Mouse (Mus musculus) adrenal gland, adult 2 months (tissue): ENCODE measurements at regions not wholly inside any gene's neighbourhood (a gene's known extent, or its start where the extent isn't known, plus 50 kb on each side); places are given as distances from the start of the nearest gene placed in this dataset.

Experiments
- DNase-seq: peaks from one replicate; pipeline ENCODE4 v3.0.0; 2021

GRCm38 (mm10) chr16:65250426-65250825, 144.8 kb upstream of the Htr1f start:
- DNase-seq = no peak

- no peak for DNase-seq
Observed at GRCm38 (mm10) chr16:65247475-65247874, 141.8 kb upstream of the Htr1f start.

GRCm38 (mm10) chr16:65234404-65234803, 128.8 kb upstream of the Htr1f start:
- DNase-seq = no peak

GRCm38 (mm10) chr16:65233964-65234363, 128.3 kb upstream of the Htr1f start:
- no peak for DNase-seq

GRCm38 (mm10) chr16:65219434-65219833, 113.8 kb upstream of the Htr1f start:
- DNase-seq = no peak

- DNase-seq = no peak
Observed at GRCm38 (mm10) chr16:65212367-65212766, 106.7 kb upstream of the Htr1f start.

- no peak for DNase-seq
Observed at GRCm38 (mm10) chr16:65201329-65201728, 95.7 kb upstream of the Htr1f start.

GRCm38 (mm10) chr16:65197203-65197844, 91.7 kb upstream of the Htr1f start:
- DNase-seq = no peak

- no peak for DNase-seq
Observed at GRCm38 (mm10) chr16:65195761-65196160, 90.1 kb upstream of the Htr1f start.

- no peak for DNase-seq
Observed at GRCm38 (mm10) chr16:65191574-65192149, 86.0 kb upstream of the Htr1f start.

- no peak for DNase-seq
Observed at GRCm38 (mm10) chr16:65174561-65174960, 68.9 kb upstream of the Htr1f start.

- DNase-seq = no peak
Observed at GRCm38 (mm10) chr16:65167151-65167550, 61.5 kb upstream of the Htr1f start.

GRCm38 (mm10) chr16:65162766-65163165, 57.1 kb upstream of the Htr1f start:
- DNase-seq = peak; percentile 17

- DNase-seq = no peak
Observed at GRCm38 (mm10) chr16:65160286-65160685, 54.6 kb upstream of the Htr1f start.

- no peak for DNase-seq
Observed at GRCm38 (mm10) chr16:65155536-65155935, 49.9 kb upstream of the Htr1f start.
